Mouse (Mus musculus) T-helper 1 cell (primary cell): ENCODE data around the gene Pir.

Experiments
- in situ Hi-C: fragments of 300-600 bp; cut with MboI, MseI; formaldehyde crosslinking; loops from one replicate; pipeline ENCODE4 v1.15.1; 2025; ENCODE audit warnings: high pct_unique_total_duplicates

Gene Pir

DNA sequence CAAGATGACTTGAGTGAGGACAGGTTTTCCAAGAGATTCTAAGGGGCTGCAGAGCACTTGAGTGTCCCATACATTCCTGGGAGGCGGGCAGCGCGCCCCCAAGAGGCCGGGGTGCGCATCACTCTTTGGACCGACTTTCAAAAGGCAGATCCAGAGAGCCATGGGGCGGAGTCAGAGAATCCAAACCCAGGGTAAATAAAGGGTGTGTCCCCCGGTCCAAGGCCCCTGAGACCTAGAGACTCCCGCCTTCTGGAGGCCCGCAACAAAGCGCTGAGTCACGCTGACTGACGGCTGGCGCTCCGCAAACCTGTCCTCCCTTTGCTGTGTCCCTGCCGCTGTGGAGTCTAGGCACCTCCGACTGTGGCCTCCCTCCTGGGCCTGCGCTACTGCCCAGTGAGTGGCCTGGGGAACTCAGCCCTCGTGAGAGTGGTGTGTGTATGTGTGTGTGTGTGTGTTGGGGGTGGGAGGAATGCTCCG is at the start of gene Pir:
Gene Pir (plus strand): TSS at position 87 of the 477 bp plus-strand sequence.
- in situ Hi-C loops: no loop called here

DNA sequence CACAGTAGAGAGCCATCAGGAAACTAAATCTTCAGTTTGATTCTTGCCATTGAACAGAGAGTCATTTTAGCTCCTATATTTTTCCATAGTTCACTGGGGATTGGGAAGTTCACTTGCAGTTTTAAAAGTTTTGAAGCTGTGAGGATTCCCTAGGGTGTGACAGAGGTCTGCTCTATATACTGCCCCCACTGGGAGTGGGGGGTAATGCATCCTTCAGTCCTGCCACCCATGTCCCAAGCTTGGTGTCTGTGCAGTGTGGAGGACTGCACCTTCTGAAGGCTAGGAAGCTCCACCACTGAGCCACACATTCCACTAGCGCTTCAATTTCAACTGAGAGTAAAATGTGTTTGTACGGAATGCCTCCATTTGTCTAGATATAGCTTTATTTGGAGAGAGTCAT is 47.2 kb upstream of the Pir start:
- in situ Hi-C loops: loop anchor here (10.0 kb wide), 1 partner anchor 1503 kb away; no protein-coding TSS in a partner anchor

GRCm38 (mm10) chrX:164233380-164233779 is 35.8 kb upstream of the Pir start:
- in situ Hi-C loops: no loop called here

DNA sequence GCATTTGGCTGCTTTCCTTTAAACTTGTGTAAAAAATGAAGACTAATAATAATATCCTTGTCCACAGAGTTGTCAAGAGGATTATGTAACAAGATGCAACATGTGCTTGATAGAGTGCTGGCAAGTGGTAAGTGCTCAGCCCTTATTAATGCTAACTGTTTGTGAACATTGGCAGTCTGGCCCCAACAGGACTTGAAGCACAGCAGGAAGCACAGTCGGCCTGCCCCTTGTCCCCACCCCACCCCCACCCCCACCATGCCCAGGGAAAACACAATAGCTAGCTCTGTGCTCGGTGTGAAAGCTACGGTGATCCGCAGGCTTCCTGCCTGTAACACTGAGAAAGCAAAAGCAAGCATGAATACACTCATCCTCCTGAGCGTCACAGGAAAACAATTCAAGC is 23.5 kb upstream of the Pir start:
- in situ Hi-C loops: no loop called here

- in situ Hi-C loops: no loop called here
Measured at GRCm38 (mm10) chrX:164246722-164247121, 22.4 kb upstream of the Pir start.

DNA sequence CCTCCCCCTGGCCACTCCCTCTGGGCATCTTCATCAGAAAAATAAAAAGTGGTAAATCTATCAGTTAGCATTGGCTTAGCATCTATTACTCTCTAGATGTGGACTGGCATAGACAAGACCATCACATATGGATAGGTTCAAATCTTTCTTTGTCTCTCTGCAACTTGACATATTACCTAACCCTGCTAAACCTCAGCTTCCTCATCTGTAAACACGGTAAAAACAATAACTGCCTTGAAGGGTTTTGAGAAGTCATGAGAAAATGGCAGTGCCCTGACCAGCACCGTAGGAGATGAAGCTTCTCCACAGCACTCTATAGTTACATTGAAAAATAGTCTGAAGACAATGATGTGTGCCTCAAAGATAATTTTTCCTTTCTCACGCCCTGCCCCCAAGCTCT is 12.6 kb upstream of the Pir start:
- in situ Hi-C loops: no loop called here

DNA sequence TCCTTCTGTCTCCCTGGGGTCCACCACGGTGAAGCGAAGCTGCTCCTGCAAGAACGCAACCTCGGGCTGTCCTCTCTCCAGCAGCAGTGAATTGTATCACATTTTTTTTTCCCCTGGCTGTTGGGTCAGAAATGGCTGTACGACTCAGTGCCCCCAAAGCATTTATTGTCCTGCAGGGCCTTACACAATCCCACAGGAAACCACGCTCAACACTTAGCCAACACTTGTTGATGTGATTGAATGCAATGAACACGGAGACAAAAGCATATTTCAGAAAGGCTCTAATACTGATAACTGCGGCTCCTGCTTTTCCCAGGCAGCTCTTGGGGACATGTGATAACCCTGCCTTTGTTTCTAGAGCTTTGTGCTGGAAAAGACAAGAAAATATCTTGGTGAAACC is 11.1 kb upstream of the Pir start, which contains the start of gene Bmx:
Gene Bmx (minus strand): TSS at position 137 of the 400 bp plus-strand sequence.
- in situ Hi-C loops: no loop called here

DNA sequence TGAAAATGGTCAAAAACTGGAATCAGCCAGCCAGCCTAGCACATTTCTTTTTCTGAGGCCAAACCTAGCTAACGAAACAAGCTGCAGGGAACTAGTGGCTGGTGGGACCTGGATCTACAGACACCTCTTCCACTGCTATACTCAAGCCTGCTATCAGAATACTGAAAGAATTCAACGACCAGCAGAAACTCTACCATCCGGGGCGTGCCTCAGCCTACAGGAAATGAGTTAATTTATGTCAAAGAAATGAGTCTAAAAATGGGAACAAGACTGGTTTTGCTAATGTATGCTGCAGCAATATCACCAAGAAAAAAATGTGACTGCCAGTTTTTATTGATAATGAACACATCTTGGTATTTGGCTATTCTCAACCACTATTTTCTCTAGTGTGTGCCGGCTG is 10.5 kb upstream of the Pir start:
- in situ Hi-C loops: no loop called here

- in situ Hi-C loops: no loop called here
Measured at GRCm38 (mm10) chrX:164262286-164262685, 6.9 kb upstream of the Pir start.

DNA sequence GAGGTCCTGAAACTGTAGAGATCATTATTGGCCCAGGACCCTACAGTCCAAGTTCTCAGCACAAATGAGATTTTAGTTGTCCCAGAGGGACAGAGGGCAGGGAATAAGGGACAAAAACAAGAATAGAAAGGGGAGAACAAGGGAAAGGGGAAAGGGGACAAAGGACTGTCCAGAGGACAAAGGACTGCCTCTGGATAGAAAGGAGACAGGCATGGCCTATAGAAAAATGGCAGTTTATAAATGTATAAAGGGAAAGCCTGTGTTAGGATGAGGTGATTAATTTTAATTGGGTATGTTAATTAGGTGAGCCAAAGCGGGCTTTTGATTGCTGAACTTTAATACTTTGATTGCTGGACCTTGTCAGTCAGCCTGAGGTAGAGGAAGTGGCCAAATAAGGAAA is 4.3 kb upstream of the Pir start:
- in situ Hi-C loops: no loop called here

GRCm38 (mm10) chrX:164270603-164271002 is 1.4 kb downstream of the Pir start:
- in situ Hi-C loops: no loop called here

DNA sequence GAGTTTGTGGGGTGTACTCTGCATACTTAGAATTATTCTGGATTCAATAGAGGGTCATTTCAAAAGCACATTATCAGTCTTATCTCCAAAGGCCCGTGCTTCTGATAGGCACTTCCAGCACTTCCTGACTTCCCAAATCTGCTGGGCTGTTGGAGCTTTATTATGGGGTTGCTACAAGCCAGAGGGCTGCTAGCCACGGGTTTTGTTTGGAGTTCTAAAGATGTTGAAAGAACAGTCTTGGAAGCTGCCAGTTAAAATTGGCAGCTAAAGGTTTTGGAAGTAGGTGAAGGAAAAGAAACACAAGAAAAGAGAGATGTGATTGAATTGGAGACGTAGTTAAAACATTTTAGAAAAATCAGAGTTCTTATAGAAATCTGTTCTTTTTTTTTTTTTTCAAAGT is 6.4 kb downstream of the Pir start:
- in situ Hi-C loops: no loop called here

- in situ Hi-C loops: no loop called here
Measured at GRCm38 (mm10) chrX:164280918-164281647, 11.9 kb downstream of the Pir start.

- in situ Hi-C loops: no loop called here
Measured at GRCm38 (mm10) chrX:164283808-164284207, 14.6 kb downstream of the Pir start.

GRCm38 (mm10) chrX:164287077-164287476 is 17.9 kb downstream of the Pir start:
- in situ Hi-C loops: loop anchor here (5.0 kb wide), 1 partner anchor 105 kb away; no protein-coding TSS in a partner anchor

GRCm38 (mm10) chrX:164291147-164291546 is 22.0 kb downstream of the Pir start:
- in situ Hi-C loops: no loop called here

DNA sequence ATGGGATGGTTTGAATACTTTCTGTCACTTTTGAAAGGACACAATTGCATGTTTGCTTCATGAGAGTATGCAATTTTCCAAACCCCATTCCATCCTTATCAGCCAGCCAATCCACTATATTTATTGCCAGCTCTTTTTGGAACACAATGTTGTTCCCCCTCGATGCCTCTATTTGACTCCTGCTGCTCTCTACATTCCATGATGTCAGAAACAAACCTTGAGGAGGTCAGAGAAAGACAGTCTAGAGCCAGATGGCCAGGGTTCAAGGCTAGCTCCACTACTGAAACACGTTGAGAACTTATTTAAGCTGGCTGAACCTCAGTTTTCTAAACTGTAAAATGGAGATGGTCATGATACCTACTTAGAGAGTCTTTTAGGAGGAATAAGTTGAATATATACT is 37.1 kb downstream of the Pir start:
- in situ Hi-C loops: no loop called here

- in situ Hi-C loops: no loop called here
Measured at GRCm38 (mm10) chrX:164313876-164314275, 44.7 kb downstream of the Pir start.

DNA sequence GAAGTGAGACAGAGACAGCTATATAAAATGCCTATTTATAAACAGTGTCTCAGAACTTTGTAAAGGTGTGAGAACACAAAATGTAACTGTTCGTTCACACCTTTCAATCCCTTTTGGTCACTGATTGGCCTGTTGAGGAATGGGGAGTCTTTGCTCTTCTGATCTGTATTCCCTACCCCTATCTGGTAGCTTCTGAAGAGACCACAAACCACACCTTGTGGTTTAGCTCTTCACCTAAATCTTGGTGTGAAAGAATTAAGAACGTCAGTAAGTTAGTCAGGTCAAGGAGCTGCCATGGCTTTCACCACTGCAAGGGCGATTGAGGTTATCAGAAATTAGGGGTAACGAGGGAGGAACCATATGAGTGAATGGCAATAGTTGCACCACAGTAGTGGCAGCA is 49.4 kb downstream of the Pir start:
- in situ Hi-C loops: no loop called here

- in situ Hi-C loops: no loop called here
Measured at GRCm38 (mm10) chrX:164320031-164320430, 50.9 kb downstream of the Pir start.

- in situ Hi-C loops: no loop called here
Measured at GRCm38 (mm10) chrX:164322492-164322891, 53.3 kb downstream of the Pir start.

DNA sequence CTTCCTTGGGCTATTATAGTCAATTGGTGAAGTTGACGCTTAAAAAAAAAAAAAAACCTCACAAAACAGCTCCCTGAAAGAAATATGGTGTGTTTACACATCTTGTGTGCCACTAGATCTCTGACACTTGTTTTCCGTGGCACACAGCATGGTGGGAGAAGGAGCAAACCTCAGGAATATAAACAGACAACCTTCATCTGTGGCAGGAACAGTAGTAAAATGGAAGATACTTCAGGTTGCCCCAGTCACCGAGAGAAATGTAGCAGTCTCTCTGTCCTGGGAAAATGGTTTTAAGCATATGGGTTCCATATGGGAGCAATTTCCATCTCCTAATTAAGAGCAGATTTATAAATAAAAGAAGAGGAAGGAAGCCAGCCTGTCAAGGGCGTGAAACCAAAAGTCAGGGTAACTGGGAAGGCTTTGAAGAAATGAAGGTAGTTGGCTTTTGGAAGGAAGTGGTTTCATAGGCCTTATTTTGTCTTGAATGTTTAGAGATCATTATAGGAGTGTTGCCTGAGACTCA is 54.3 kb downstream of the Pir start:
- in situ Hi-C loops: no loop called here

DNA sequence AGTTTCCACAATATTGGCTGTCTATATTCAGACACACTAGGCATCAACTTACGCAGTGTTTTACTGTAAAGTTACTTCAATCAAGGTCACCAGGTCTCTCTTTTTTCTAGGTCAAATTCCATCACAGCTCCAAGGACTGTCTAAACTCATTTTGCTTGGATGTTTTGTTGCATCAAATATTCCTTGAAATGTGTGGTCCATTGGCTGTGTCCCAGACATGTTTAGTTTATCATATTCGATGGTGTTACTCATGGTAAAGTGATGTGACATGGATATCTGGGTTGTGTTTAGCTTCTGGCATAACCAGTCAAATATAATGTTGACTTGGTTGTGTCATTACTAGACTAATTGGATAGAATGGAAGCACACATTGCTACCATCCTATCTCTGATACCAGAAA is 61.2 kb downstream of the Pir start:
- in situ Hi-C loops: no loop called here
